Mouse (Mus musculus): ENCODE results near the gene Ube2e2. TPM values are rescaled to one million over a fixed set of nuclear protein-coding genes. Genes with fewer than 3 reads are reported as not detected.
A peak's percentile ranks its signal among the peaks of the same experiment; 100 is the strongest.
"Not testable (repeated sequence)": the region's sequence is repeated elsewhere in the genome, so short reads cannot be mapped to it uniquely, and the experiment has no call there.

The Ube2e2 gene
- polyA plus RNA-seq, 1 experiment from 2014 or later: 72.8 TPM

- WGBS: 83% methylated on average over 1 of the region's 1 CpGs
- no peak for ATAC-seq (ENCODE audit: low read depth)
Measured at GRCm38 (mm10) chr14:18715529-18715928, 178.5 kb downstream of the Ube2e2 start.

GRCm38 (mm10) chr14:18697662-18698225 is 196.3 kb downstream of the Ube2e2 start:
- Histone ChIP-seq H3K4me3 (ENCODE audit: low read depth, low read length) (no peak overlapping the region), H3K27ac (replicated peaks; ENCODE audit: low read depth, low read length) (no peak overlapping the region), H3K36me3 (ENCODE audit: control insufficient read depth, insufficient read depth, low read length) (no peaks in the 10 kb centered on the region), H3K9me3 (ENCODE audit: control insufficient read depth, low read length) (no peaks in the 10 kb centered on the region), H3K4me2 (ENCODE audit: low read depth, low read length) (no peak overlapping the region), H3K4me1 (ENCODE audit: control insufficient read depth, insufficient read depth, low read length) (no peaks in the 10 kb centered on the region), H3K27me3 (replicated peaks; ENCODE audit: control insufficient read depth, insufficient read depth, low read length) (no peaks in the 10 kb centered on the region), H3K9ac (ENCODE audit: low read depth, low read length) (no peak overlapping the region)
- WGBS: 77% methylated on average over 4 of the region's 4 CpGs
- ATAC-seq (ENCODE audit: low read depth) (no peak), DNase-seq (ENCODE audit: low spot score) (no peak)

More at GRCm38 (mm10) chr14:18715529-18715928, 178.5 kb downstream of the Ube2e2 start:
- no peaks in the 10 kb centered on the region for H3K27me3 ChIP-seq (replicated peaks; ENCODE audit: control insufficient read depth, insufficient read depth, low read length)
- H3K27ac ChIP-seq (replicated peaks; ENCODE audit: low read depth, low read length): no peak overlapping the region
- H3K36me3 ChIP-seq (ENCODE audit: control insufficient read depth, insufficient read depth, low read length): no peaks in the 10 kb centered on the region
- peaks cover 11% of the 10 kb centered on the region for H3K9me3 ChIP-seq (ENCODE audit: control insufficient read depth, low read length)
- no peak overlapping the region for H3K4me3 ChIP-seq (ENCODE audit: low read depth, low read length)
- H3K4me2 ChIP-seq (ENCODE audit: low read depth, low read length): no peak overlapping the region
- DNase-seq (ENCODE audit: low spot score): no peak
- H3K9ac ChIP-seq (ENCODE audit: low read depth, low read length): no peak overlapping the region
- H3K4me1 ChIP-seq (ENCODE audit: control insufficient read depth, insufficient read depth, low read length): no peaks in the 10 kb centered on the region

DNA sequence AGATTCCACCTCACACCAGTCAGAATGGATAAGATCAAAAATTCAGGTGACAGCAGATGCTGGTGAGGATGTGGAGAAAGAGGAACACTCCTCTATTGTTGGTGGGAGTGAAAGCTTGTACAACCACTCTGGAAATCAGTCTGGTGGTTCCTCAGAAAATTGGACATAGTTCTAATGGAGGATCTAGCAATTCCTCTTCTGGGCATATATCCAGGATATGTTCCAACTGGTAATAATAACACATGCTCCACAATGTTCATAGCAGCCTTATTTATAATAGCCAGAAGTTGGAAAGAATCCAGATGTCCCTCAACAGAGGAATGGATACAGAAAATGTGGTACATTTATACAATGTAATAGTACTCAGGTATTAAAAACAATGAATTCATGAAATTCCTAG is 197.6 kb downstream of the Ube2e2 start:
- not testable (repeated sequence) for H3K27me3 ChIP-seq (replicated peaks; ENCODE audit: control insufficient read depth, insufficient read depth, low read length); H3K4me2 ChIP-seq (ENCODE audit: low read depth, low read length); H3K9me3 ChIP-seq (ENCODE audit: control insufficient read depth, low read length); H3K4me3 ChIP-seq (ENCODE audit: low read depth, low read length); H3K9ac ChIP-seq (ENCODE audit: low read depth, low read length); ATAC-seq (ENCODE audit: low read depth); H3K36me3 ChIP-seq (ENCODE audit: control insufficient read depth, insufficient read depth, low read length); H3K4me1 ChIP-seq (ENCODE audit: control insufficient read depth, insufficient read depth, low read length); H3K27ac ChIP-seq (replicated peaks; ENCODE audit: low read depth, low read length)
- DNase-seq (ENCODE audit: low spot score): peak; percentile 27

- no peak overlapping the region for H3K9ac ChIP-seq (ENCODE audit: low read depth, low read length)
- H3K27ac ChIP-seq (replicated peaks; ENCODE audit: low read depth, low read length): no peak overlapping the region
- H3K27me3 ChIP-seq (replicated peaks; ENCODE audit: control insufficient read depth, insufficient read depth, low read length): no peaks in the 10 kb centered on the region
- no peak for ATAC-seq (ENCODE audit: low read depth)
- no peak for DNase-seq (ENCODE audit: low spot score)
- no peaks in the 10 kb centered on the region for H3K4me1 ChIP-seq (ENCODE audit: control insufficient read depth, insufficient read depth, low read length)
- WGBS: 65% methylated on average over 3 of the region's 3 CpGs
- H3K36me3 ChIP-seq (ENCODE audit: control insufficient read depth, insufficient read depth, low read length): no peaks in the 10 kb centered on the region
- no peak overlapping the region for H3K4me3 ChIP-seq (ENCODE audit: low read depth, low read length)
- no peaks in the 10 kb centered on the region for H3K9me3 ChIP-seq (ENCODE audit: control insufficient read depth, low read length)
- no peak overlapping the region for H3K4me2 ChIP-seq (ENCODE audit: low read depth, low read length)
Measured at GRCm38 (mm10) chr14:18678121-18678836, 215.8 kb downstream of the Ube2e2 start.

DNA sequence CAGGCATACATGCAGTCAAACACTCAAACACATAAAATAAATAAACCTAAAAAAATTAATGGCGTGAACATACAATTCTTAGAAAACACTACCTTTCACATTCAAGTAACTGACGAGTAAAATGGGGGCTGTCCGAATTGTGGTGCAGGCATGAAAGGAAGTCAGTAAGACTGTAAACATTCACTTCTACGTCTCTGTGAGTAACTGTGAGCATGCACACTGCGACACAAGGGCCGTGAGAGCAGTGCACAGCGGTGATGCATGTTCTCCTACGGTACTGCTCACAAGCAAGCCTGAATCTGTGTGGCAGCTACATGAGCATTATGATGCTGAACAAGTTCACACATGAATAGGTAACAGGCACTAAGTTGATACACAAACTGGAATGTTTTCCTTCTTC is 223.4 kb downstream of the Ube2e2 start:
- H3K9ac ChIP-seq (ENCODE audit: low read depth, low read length): no peak overlapping the region
- H3K4me2 ChIP-seq (ENCODE audit: low read depth, low read length): no peak overlapping the region
- H3K27me3 ChIP-seq (replicated peaks; ENCODE audit: control insufficient read depth, insufficient read depth, low read length): no peaks in the 10 kb centered on the region
- H3K4me1 ChIP-seq (ENCODE audit: control insufficient read depth, insufficient read depth, low read length): no peaks in the 10 kb centered on the region
- no peak overlapping the region for H3K27ac ChIP-seq (replicated peaks; ENCODE audit: low read depth, low read length)
- DNase-seq (ENCODE audit: low spot score) (no peak), ATAC-seq (ENCODE audit: low read depth) (no peak)
- no peak overlapping the region for H3K4me3 ChIP-seq (ENCODE audit: low read depth, low read length)
- no peaks in the 10 kb centered on the region for H3K9me3 ChIP-seq (ENCODE audit: control insufficient read depth, low read length)
- WGBS: 87% methylated on average over 8 of the region's 8 CpGs
- no peaks in the 10 kb centered on the region for H3K36me3 ChIP-seq (ENCODE audit: control insufficient read depth, insufficient read depth, low read length)

DNA sequence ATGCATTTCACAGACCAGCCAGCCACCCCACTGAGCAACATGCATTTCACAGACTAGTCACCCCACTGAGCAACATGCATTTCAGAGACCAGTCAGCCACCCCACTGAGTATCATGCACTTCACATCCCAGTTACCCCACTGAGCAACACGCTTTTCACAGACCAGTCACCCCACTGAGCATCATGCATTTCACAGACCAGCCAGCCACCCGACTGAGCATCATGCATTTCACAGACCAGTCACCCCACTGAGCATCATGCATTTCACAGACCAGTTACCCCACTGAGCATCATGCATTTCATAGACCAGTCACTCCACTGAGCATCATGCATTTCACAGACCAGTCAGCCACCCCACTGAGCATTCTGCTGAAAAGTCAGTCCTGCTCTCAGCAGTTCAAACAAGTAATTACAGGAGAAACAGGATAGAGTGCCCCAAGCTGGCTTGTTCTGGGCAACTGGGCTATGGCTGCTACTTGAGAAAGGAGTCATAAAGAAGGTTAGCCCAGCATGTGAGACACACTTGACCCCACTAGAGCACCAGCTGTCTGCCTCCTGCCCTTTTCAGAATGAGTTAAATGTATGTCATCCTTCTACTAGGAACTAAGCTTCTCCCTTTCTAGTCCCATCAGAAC is 224.6 kb downstream of the Ube2e2 start:
- DNase-seq (ENCODE audit: low spot score) (no peak), ATAC-seq (ENCODE audit: low read depth) (no peak)
- Histone ChIP-seq H3K36me3 (ENCODE audit: control insufficient read depth, insufficient read depth, low read length) (no peaks in the 10 kb centered on the region), H3K4me2 (ENCODE audit: low read depth, low read length) (no peak overlapping the region), H3K4me3 (ENCODE audit: low read depth, low read length) (no peak overlapping the region), H3K9me3 (ENCODE audit: control insufficient read depth, low read length) (no peaks in the 10 kb centered on the region), H3K27me3 (replicated peaks; ENCODE audit: control insufficient read depth, insufficient read depth, low read length) (no peaks in the 10 kb centered on the region), H3K9ac (ENCODE audit: low read depth, low read length) (no peak overlapping the region), H3K27ac (replicated peaks; ENCODE audit: low read depth, low read length) (no peak overlapping the region), H3K4me1 (ENCODE audit: control insufficient read depth, insufficient read depth, low read length) (no peaks in the 10 kb centered on the region)
- WGBS: 75% methylated on average over 2 of the region's 2 CpGs

GRCm38 (mm10) chr14:18668309-18668708 is 225.8 kb downstream of the Ube2e2 start:
- not testable (repeated sequence) for H3K4me2 ChIP-seq (ENCODE audit: low read depth, low read length)

GRCm38 (mm10) chr14:18667755-18668154 is 226.3 kb downstream of the Ube2e2 start:
- H3K4me2 ChIP-seq (ENCODE audit: low read depth, low read length): no peak overlapping the region
- H3K4me1 ChIP-seq (ENCODE audit: control insufficient read depth, insufficient read depth, low read length): no peaks in the 10 kb centered on the region
- H3K4me3 ChIP-seq (ENCODE audit: low read depth, low read length): no peak overlapping the region
- ATAC-seq (ENCODE audit: low read depth) (no peak), DNase-seq (ENCODE audit: low spot score) (no peak)
- WGBS: 91% methylated on average over 2 of the region's 2 CpGs
- H3K36me3 ChIP-seq (ENCODE audit: control insufficient read depth, insufficient read depth, low read length): no peaks in the 10 kb centered on the region
- H3K9me3 ChIP-seq (ENCODE audit: control insufficient read depth, low read length): no peaks in the 10 kb centered on the region
- no peak overlapping the region for H3K27ac ChIP-seq (replicated peaks; ENCODE audit: low read depth, low read length)
- H3K9ac ChIP-seq (ENCODE audit: low read depth, low read length): no peak overlapping the region
- no peaks in the 10 kb centered on the region for H3K27me3 ChIP-seq (replicated peaks; ENCODE audit: control insufficient read depth, insufficient read depth, low read length)

More at GRCm38 (mm10) chr14:18668309-18668708, 225.8 kb downstream of the Ube2e2 start:
- H3K4me3 ChIP-seq (ENCODE audit: low read depth, low read length); DNase-seq (ENCODE audit: low spot score); H3K4me1 ChIP-seq (ENCODE audit: control insufficient read depth, insufficient read depth, low read length); H3K27ac ChIP-seq (replicated peaks; ENCODE audit: low read depth, low read length); H3K27me3 ChIP-seq (replicated peaks; ENCODE audit: control insufficient read depth, insufficient read depth, low read length); H3K9me3 ChIP-seq (ENCODE audit: control insufficient read depth, low read length); ATAC-seq (ENCODE audit: low read depth); H3K9ac ChIP-seq (ENCODE audit: low read depth, low read length); H3K36me3 ChIP-seq (ENCODE audit: control insufficient read depth, insufficient read depth, low read length): not testable (repeated sequence)
- WGBS: 91% methylated on average over 4 of the region's 4 CpGs
